Mouse (Mus musculus) NIH3T3 (cell line): ENCODE data around the gene Tmbim1.

Experiments
- DNase-seq: peaks from one replicate; pipeline ENCODE4 v3.0.0-alpha.2; 2012; ENCODE audit warnings: low read depth

The Tmbim1 gene

DNA sequence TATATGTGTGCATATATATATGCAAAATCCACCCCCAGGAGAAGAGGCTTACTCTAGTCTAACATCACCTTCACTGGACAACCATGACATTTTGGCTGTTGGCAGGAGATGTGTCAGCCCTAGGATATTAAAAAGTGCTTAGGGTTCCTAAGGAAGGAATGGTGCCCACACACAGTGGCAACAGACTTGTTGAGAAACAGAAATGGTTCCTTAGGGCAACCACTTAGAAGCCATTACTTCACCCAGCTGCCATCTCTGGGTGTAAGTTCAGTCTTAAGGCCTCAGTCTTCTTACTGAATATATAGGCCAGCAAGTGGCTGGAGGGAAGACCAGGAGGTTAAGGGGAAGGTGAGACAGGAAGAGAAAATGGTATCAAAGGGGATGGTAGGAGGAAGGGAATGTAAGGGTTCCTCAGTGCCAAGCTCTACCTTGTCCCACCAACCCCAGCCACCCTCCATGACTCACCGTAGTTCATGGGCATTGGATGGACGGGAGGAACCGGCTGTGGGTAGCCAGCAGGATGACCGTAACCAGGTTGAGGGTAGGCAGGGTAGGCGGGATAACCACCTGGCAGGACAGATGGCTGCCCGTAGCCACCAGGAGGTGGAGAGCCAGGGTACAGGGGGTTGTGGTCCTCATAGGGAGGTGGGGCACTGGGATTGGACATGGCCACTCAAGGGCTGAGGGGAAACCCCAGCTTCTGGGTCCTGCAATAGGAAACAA lies 10.5 kb downstream of the Tmbim1 start:
- DNase-seq, result no peak

- DNase-seq, result no peak
These were observed 11.3 kb downstream of the Tmbim1 start for GRCm38 (mm10) chr1:74294090-74294643.

DNA sequence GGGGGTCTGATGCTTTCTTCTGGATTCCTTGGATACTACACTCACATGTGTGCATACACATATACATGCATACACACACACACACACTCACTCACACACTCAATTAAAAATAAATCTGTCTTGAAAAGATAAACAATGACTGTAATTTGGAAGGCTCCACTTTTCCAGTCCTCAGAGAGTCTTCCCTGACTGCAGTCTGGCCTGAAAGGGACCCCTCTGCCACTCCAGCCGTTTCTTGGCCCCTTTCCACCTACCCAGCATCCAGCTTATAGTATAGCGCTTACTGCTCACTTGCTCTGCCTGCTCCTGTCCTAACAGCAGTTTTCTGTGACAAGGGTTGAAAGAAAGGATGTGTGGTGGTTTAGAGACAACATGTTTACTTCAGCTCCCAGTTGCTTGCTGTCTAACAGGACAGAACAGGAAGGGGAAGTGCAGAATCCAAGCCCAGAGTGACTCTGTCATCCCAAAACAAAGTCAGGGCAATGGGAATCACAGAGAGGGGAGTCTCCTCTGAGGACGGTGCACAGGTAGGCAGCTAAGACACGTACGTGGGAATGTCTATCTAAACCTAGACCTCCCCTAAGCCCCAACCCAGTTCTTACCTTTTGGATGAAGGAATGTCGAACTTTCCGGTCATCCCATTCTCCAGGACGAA lies 12.0 kb downstream of the Tmbim1 start:
- DNase-seq, result no peak

GRCm38 (mm10) chr1:74292331-74293020 lies 12.9 kb downstream of the Tmbim1 start:
- no peak for DNase-seq

DNA sequence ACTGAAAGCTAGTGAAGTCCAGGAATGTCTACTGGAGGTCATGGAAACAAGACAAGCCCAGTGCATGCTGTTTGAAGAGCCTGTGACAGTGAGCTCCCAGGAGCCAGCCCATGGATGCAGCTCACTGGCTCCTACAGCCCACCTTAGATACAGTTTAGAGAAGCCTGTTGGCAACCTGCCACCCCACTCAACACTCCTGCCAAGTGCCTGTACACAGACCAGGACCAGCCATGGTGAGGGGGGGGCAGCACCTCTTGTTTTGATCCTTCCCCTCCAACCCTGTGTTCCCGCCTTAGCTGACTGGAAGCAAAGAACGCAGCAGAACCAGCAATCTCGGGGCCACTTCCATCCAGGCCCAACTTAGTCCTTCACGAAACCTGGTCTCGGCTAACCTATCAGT lies 15.3 kb downstream of the Tmbim1 start:
- DNase-seq, result no peak

GRCm38 (mm10) chr1:74289740-74290139 lies 15.7 kb downstream of the Tmbim1 start:
- no peak for DNase-seq

GRCm38 (mm10) chr1:74289248-74289647 lies 16.2 kb downstream of the Tmbim1 start:
- DNase-seq, result no peak

GRCm38 (mm10) chr1:74288327-74288726 lies 17.1 kb downstream of the Tmbim1 start:
- DNase-seq, result no peak

DNA sequence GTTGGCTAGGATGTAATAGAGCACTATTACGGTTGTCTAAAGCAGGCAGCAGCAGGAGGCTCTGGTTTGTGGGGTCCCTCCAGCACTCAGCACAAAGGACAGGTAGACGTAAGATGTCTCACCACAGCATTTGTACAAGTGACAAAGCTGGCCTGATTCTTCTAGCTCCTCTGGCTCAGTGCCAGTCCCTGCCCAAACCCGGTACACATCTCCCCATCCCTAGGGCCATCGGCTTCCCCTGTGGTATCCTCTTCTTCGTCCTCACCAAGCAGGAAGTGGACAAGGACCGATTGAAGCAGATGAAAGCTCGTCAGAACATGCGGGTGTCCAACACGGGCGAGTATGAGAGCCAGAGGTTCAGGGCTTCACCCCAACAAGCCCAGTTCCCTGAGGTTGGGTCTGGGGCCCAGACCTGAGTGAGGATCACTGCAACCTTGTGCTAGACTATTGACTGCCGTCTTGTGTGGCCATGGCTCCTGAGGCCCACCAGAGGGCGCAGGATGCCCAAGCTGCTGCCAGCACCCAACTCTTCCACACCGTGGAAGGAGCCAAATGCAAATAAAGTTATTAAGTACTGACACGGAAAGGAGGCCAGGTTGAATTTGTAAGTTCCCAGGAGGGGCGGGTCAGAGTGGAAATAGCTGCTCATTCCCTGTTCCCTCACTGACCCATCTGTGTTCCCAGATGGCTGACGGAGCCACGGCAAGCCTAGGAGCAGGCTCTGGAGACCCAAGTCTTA lies 18.4 kb downstream of the Tmbim1 start:
- DNase-seq, result peak; percentile 61

GRCm38 (mm10) chr1:74285212-74286010 lies 20.0 kb downstream of the Tmbim1 start:
- DNase-seq, result peak; percentile 41

DNA sequence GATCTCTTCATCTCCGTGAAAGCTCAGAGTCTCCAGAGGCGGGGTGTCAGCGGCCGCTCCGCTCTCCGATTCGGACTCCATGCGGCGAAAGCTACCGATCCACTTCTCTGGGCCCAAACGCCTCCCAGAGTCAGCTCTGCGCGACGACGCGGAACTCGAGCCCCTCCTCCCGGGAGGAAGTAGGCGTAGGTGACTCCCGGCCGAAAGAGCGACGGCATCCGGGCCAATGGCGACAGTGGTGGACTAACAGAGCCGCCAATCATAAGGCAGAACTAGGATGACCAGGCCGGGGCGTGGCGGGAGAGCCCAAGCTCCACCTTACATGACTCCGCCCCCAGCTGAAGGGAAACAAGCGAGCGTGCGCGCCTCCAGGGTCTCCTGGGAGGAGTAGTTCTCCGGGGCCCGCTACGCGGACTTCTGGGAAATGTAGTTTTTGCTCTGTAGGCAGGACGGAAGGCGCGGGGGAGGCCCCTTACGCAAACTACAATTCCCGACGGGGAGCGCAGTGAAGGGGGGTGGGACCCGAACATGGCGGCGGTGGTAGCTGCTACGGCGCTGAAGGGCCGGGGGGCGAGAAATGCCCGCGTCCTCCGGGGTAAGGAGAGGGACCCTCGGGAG lies 20.8 kb downstream of the Tmbim1 start, which contains the start of the genes Aamp and Pnkd:
Aamp (minus strand) TSS at position 196 of the 618 bp plus-strand sequence.
Pnkd (plus strand) TSS at position 388 of the 618 bp plus-strand sequence.
- DNase-seq, result peak; percentile 100

GRCm38 (mm10) chr1:74283686-74284463 lies 21.5 kb downstream of the Tmbim1 start:
- DNase-seq, result peak; percentile 70

DNA sequence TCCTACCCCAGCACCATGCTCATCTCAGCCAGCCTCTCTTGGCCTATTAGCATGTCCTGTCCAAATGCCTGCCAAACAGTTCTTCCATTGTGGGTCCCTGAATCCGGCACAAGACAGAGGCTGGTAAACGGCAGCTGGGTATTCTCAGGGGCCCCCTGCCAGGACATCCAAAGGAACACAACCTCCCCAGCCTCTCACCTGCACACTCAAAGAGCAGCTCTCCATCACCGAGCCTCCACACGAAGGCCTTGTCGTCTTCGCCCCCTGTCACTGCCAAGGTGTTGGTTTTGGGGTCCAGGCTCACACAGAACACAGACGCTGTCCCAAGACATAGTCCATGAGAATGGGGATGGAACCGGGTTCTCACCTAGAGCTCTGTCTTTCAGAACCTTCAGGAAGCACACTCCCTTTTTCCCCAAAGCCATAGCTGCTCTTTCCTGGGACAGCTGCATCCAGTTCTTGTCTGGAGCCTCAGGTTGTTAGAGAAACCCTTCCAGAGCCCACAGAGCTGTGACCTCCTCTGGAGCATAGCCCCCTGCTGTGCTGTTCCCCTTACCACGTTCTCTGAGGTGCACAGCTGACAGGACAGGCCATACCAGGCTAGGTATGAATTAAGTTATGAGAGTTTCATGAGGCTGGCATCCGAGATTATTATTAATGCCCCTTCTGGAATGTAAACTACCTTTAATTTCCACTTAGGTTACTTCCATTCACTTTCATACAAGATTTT lies 22.4 kb downstream of the Tmbim1 start:
- no peak for DNase-seq

- no peak for DNase-seq
These were observed 23.5 kb downstream of the Tmbim1 start for GRCm38 (mm10) chr1:74281886-74282285.

GRCm38 (mm10) chr1:74281372-74281771 lies 24.1 kb downstream of the Tmbim1 start:
- no peak for DNase-seq

- DNase-seq, result no peak
These were observed 24.7 kb downstream of the Tmbim1 start for GRCm38 (mm10) chr1:74280591-74281325.

DNA sequence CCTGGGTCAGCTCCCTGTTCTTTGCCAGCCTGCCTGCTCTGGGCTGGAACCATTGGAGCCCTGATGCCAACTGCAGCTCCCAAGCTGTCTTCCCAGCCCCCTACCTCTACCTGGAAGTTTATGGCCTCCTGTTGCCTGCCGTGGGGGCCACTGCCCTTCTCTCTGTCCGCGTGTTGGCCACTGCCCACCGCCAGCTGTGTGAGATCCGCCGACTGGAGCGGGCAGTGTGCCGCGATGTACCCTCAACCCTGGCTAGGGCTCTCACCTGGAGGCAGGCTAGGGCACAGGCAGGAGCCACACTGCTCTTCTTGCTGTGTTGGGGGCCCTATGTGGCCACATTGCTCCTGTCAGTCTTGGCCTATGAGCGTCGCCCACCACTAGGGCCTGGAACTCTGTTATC lies 26.4 kb downstream of the Tmbim1 start:
- no peak for DNase-seq

DNA sequence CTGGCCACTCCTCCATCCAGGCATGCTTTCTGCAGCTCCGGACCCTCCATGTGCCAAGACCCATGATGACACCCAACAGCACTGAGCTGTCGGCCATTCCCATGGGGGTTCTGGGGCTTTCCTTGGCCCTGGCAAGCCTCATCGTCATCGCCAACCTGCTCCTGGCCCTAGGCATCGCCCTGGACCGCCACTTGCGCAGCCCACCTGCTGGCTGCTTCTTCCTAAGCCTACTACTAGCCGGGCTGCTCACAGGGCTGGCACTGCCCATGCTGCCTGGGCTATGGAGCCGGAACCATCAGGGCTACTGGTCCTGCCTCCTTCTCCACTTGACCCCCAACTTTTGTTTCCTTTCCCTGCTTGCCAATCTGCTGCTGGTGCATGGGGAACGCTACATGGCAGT lies 26.9 kb downstream of the Tmbim1 start, which contains the start of gene Gpbar1:
Gpbar1 (plus strand) TSS at position 13 of the 400 bp plus-strand sequence.
- no peak for DNase-seq
